Mouse (Mus musculus): ENCODE data around the gene Wwc1. TPM values are rescaled to one million over a fixed set of nuclear protein-coding genes. Genes with fewer than 3 reads are reported as not detected.

Wwc1 gene
- not detected for polyA plus RNA-seq (2017; shearing (Covaris generic))

DNA sequence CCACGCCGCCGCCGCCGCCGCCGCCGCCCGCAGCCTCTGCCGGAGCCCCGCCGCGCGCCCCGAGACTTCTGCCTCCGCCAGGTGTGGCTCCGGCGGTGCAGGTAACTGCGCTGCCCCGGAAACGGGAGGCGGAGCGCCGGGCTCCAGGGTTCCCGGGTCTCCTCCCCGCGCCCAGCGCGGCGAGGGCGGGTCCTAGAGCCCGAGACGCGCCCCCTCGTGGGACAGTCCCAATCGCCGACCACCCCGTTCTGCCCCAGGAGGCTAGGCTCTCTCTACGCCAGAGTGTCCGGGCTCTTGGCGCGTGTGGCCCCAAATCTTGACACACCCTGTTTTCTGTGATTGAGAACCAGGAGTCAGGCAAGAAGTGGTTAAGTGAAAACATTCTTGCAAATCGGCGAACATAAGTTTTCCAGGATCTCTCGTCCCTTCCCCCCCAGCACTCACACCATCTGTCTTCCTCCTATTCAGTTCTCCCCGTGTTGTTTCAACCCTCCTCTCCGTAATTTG lies at the start of gene Wwc1:
Gene Wwc1 (minus strand): TSS at position 117 of the 507 bp plus-strand sequence.

DNA sequence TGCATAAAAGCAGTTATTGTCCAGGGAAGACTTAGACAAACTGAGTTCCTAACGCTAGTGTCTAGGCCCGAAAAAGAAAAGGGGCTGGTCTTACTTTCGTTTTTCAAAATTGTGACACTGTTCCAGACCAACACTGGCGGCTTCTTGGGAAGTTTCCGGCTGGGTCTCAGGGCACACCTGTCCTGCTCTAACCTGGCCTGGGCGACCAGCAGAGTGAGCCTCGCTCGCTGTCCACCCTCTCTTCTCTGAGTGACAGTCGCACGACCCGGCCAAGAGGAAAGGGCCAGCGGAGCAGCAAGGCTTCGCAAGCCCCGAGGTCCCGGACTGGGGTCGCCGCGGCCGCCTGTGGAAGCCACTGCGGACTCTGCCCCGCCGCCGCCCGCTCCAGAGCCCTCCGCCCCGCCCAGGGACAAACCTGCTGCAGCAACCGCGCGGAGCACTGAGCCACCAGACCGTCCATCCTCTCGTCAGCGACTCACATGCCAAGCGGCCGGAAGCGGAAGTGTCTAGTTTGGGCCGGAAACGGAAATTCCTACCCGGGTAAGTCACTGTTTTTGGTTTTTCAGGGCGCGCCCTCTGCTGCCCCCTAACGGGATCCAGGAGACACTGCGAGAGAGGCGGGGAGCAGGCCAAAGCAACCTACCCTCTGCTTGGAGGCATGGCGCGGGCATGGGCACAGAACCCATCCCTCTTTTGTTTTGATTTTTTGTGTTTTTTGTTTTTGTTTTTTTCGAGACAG lies 146.1 kb downstream of the Wwc1 start, which contains the start of gene Rars:
Gene Rars (minus strand): TSS at position 485 of the 739 bp plus-strand sequence.

GRCm38 (mm10) chr11:35798874-35799273 lies 181.5 kb downstream of the Wwc1 start, which contains the start of gene Fbll1:
Gene Fbll1 (minus strand): TSS chr11:35798884.

Other genes starting within 250 kb of the Wwc1 start
- 10.7 TPM for gene Pank3, start 211.0 kb downstream of the Wwc1 start, polyA plus RNA-seq (2017; shearing (Covaris generic))
- not detected for gene Fbll1, start 181.6 kb downstream of the Wwc1 start, polyA plus RNA-seq (2017; shearing (Covaris generic))
- gene Rars, start 146.0 kb downstream of the Wwc1 start, polyA plus RNA-seq (2017; shearing (Covaris generic)), result 74.4 TPM